Mouse (Mus musculus) liver, embryonic 15.5 days (tissue): ENCODE measurements at regions not wholly inside any gene's neighbourhood (a gene's known extent, or its start where the extent isn't known, plus 50 kb on each side); places are given as distances from the start of the nearest gene placed in this dataset.

Experiments
- ATAC-seq: fragments of 200-750 bp; cut with Nextera tagmentation; 2 replicates; pipeline ENCODE4 v1.8.0; 2017; ENCODE audit warnings: moderate number of reproducible peaks, mild to moderate bottlenecking, moderate library complexity; ENCODE audit not compliant: insufficient read depth
- H3K27ac ChIP-seq: fragments of 300-500 bp; sonication (generic); replicated peaks from 2 replicates; pipeline ENCODE4 v1.5.1; 2015; ENCODE audit warnings: mild to moderate bottlenecking, inconsistent platforms
- H3K27me3 ChIP-seq: fragments of 300-500 bp; sonication (generic); 2 replicates; pipeline ENCODE4 v1.6.1; 2015; ENCODE audit warnings: mild to moderate bottlenecking, inconsistent platforms
- H3K36me3 ChIP-seq: fragments of 300-500 bp; sonication (generic); replicated peaks from 2 replicates; pipeline ENCODE4 v1.6.1; 2015; ENCODE audit warnings: moderate library complexity, mild to moderate bottlenecking, inconsistent platforms
- H3K4me1 ChIP-seq: fragments of 300-500 bp; sonication (generic); replicated peaks from 2 replicates; pipeline ENCODE4 v1.6.1; 2015; ENCODE audit warnings: inconsistent platforms
- H3K4me2 ChIP-seq: fragments of 300-500 bp; sonication (generic); 2 replicates; pipeline ENCODE4 v1.6.1; 2015; ENCODE audit warnings: moderate library complexity, mild to moderate bottlenecking, inconsistent platforms
- H3K4me3 ChIP-seq: fragments of 300-500 bp; sonication (generic); replicated peaks from 2 replicates; pipeline ENCODE4 v1.5.1; 2015; ENCODE audit warnings: mild to moderate bottlenecking, inconsistent platforms
- H3K9ac ChIP-seq: fragments of 300-500 bp; sonication (generic); 2 replicates; pipeline ENCODE4 v1.6.1; 2015; ENCODE audit warnings: moderate library complexity, mild to moderate bottlenecking, inconsistent platforms
- H3K9me3 ChIP-seq: fragments of 300-500 bp; sonication (generic); replicated peaks from 2 replicates; pipeline ENCODE4 v1.6.1; 2016; ENCODE audit warnings: inconsistent platforms
- WGBS: fragments of 180-500 bp; shearing (Covaris S2); methylation state at CpG from one replicate; pipeline ENCODE4 v1.1.7; 2015; ENCODE audit warnings: mixed read lengths; ENCODE audit not compliant: insufficient replicate concordance; 5-methylcytosine and 5-hydroxymethylcytosine counted together

DNA sequence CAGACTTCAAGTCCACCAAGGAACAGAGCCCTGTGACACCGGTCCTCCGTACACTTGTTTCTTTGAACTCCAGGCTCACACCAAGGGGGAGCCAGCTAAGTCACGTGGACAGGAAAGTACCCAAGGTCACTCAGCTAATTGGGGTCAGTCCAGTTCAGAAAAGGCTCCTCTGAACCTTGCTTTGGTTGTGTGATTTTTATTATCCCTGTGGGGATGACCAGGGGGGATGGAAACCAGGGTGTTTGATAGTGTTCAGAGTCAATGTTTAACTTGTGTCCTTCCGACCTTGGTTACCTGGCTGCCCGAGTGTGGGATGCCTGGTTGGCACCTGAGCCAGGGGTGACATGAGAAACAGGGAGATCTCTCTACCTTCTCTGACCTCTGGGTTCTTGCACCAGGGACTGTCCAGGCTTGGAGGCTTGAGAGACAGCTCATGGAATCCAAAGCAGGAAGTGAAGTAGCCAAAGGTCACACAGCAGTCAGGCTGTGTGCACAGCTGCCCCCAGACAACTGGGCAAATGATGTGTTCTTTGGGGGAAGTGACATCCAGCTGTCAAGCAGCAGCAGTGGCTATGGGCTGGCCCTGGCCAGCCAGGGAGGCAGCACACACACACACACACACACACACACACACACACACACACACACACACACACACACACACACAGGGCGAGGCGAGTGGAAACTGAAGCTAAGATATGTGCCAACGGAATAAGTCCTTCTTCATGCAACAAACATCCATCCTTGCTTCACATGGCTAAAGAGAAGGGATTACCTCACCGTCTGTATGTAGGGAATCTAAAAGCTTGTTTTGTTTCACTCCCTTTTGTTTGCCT, 250.5 kb upstream of the Zmiz1 start:
- H3K4me3 ChIP-seq = no peak overlapping the region
- H3K9me3 ChIP-seq = no peaks in the 10 kb centered on the region
- ATAC-seq = peak; percentile 33; the same call in 1 of the 2 replicates
- H3K9ac ChIP-seq = no peak overlapping the region
- WGBS = 57% methylated on average over 9 of the region's 9 CpGs
- H3K4me1 ChIP-seq = peaks cover 15% of the 10 kb centered on the region
- H3K27me3 ChIP-seq = no peaks in the 10 kb centered on the region
- no peak overlapping the region; the same call in 1 of the 2 replicates for H3K27ac ChIP-seq
- H3K4me2 ChIP-seq = no peak overlapping the region
- no peaks in the 10 kb centered on the region for H3K36me3 ChIP-seq

DNA sequence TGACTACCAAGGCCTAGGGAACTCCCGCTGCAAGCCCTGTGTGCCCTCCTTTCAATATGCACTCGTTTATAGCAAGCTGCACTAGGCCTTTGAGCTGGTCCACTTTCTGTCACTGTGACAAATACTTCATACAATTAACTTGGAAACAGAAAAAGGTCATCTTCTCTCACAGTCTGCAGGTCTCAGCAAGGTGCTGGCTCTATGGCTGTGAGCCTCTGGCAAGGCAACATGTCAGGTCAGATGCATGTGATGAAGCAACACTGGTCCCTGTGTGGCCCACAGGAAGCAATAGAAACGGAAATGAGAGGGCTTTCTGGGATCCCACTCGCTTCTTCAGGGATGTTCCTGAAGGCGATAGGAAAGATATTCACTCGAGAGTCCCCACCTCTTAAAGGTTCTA, 245.9 kb upstream of the Zmiz1 start:
- 44% methylated on average over 6 of the region's 6 CpGs for WGBS
- H3K4me2 ChIP-seq = no peak overlapping the region
- no peaks in the 10 kb centered on the region for H3K27me3 ChIP-seq
- no peak overlapping the region for H3K27ac ChIP-seq
- no peak for ATAC-seq
- no peak overlapping the region for H3K4me3 ChIP-seq
- no peaks in the 10 kb centered on the region for H3K36me3 ChIP-seq
- H3K9ac ChIP-seq = no peak overlapping the region
- peaks cover under 1% of the 10 kb centered on the region; the same call in 1 of the 2 replicates for H3K4me1 ChIP-seq
- no peaks in the 10 kb centered on the region for H3K9me3 ChIP-seq

DNA sequence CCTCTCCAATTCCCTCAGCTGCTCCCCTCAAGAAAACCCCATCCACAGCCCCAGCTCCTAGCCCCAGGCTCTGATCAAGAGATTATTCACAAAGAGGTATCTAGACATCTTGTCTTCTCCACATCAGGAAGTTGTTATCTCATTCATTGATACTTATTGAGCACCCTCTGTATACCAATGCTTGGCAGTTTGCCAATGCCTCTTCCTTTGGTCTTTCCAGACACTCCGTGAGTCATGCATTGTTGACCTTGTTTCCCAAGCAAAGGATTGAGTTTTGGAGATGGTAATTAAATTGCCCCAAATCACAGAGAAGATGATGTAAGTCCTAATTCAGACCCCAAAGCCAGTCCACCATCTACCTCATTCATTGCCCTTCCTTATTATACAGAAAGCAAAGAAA, 235.9 kb upstream of the Zmiz1 start:
- Histone ChIP-seq H3K4me3 (no peak overlapping the region), H3K4me1 (0 out of 2 replicates have a peak, but pooled peaks cover 5% of the 10 kb centered on the region), H3K4me2 (no peak overlapping the region), H3K27ac (no peak overlapping the region), H3K27me3 (no peaks in the 10 kb centered on the region), H3K9ac (no peak overlapping the region), H3K9me3 (no peaks in the 10 kb centered on the region), H3K36me3 (no peaks in the 10 kb centered on the region)
- no peak for ATAC-seq
- WGBS = 56% methylated on average over 1 of the region's 1 CpGs

DNA sequence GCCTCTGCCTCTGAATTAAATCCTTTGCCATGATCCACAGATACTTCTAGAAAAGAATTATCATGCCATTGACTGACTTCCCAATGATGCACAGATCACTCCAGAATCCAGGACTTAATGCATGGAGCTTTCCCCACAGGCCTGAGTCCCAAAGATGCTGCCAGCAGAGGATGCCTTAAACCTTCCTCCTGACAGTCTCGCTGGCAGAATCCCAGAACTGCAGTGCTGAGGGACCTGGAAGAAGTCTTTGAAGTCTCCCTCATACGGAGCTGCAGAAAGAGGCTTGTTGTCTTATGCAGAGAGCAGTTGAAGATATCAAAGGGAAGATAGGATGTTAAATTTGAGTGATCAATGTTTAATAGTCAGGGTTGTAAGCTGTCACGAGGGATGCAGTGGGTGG, 233.8 kb upstream of the Zmiz1 start:
- no peak for ATAC-seq
- Histone ChIP-seq H3K9ac (no peak overlapping the region), H3K9me3 (no peaks in the 10 kb centered on the region)

DNA sequence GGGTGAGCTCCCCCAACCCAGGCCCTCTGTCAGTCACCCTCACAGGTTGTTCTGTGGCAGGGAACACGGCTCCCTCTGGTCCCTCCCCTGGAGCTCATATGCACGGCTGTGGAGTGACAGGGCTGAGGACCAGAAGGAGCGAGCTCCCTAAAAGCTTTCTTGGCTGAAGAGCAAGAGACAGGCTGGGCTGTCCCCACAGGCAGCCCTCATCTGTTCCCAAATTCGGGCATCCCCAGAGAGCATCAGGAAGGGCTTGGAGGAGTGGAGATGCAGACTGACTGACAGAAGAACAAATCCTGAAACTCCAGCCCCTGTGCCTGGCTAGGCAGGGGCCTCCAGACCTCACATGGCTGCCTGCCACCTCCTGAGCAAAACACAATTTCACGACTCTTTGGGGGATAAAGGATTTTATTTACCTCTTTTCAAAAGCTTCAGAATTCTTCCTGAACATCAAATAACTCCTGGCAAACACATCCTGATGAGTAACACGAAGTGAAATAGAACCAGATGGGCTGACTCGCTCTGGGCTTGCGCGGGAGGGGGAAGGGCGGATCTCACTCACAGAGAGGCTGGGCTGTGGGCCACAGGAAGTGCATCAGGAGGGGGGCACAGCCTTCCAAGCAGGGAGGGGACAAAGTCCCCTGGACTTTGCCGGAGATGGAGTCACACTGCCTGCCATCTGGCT, 232.7 kb upstream of the Zmiz1 start:
- Histone ChIP-seq H3K36me3 (no peaks in the 10 kb centered on the region), H3K27ac (0 out of 2 replicates have a peak overlapping the region, but pooled peaks have one; percentile 19), H3K4me3 (no peak overlapping the region), H3K4me2 (peak overlapping the region; percentile 25), H3K4me1 (0 out of 2 replicates have a peak, but pooled peaks cover 5% of the 10 kb centered on the region), H3K27me3 (no peaks in the 10 kb centered on the region), H3K9ac (no peak overlapping the region), H3K9me3 (no peaks in the 10 kb centered on the region)
- WGBS = 16% methylated on average over 11 of the region's 11 CpGs
- ATAC-seq = peak; percentile 68

More for the DNA sequence above, 233.8 kb upstream of the Zmiz1 start:
- H3K4me3 ChIP-seq = no peak overlapping the region
- 53% methylated on average over 3 of the region's 3 CpGs for WGBS
- H3K4me1 ChIP-seq = 0 out of 2 replicates have a peak, but pooled peaks cover 5% of the 10 kb centered on the region
- H3K36me3 ChIP-seq = no peaks in the 10 kb centered on the region
- no peak overlapping the region for H3K4me2 ChIP-seq
- no peak overlapping the region for H3K27ac ChIP-seq
- no peaks in the 10 kb centered on the region for H3K27me3 ChIP-seq

DNA sequence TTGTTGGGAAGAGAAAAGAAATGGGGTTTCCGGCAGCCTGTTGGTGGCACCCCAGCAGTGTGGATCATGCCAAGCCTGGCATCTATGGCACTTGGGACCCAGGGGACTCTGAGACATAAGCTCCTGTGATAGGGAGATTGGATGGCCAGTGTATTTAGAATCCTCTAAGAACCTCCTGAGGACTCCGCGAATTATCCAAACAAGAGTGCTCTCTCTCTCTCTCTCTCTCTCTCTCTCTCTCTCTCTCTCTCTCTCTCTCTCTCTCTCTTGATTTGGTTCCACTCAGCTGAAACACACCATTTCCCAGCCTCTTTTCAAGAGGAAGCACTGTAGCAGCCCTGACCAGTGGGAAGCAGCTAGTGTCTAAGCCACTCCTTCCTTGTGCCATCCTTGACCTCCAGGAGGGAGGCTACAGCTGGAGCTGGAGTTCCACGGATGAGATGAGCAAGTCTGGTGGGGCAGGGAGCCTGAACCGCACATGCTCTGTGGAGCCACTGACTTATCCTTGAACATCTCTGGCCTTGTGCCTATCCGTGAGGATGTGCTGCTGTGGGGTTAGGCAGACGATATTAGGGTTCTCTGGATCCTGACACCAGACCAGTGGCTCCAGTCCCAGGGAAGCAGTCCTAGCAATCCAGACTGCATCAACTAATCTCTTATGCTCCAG, 232.0 kb upstream of the Zmiz1 start:
- Histone ChIP-seq H3K4me3 (no peak overlapping the region), H3K36me3 (no peaks in the 10 kb centered on the region), H3K27ac (0 out of 2 replicates have a peak overlapping the region, but pooled peaks have one; percentile 19), H3K9ac (no peak overlapping the region), H3K27me3 (no peaks in the 10 kb centered on the region), H3K4me2 (peak overlapping the region; percentile 25), H3K9me3 (no peaks in the 10 kb centered on the region), H3K4me1 (0 out of 2 replicates have a peak, but pooled peaks cover 5% of the 10 kb centered on the region)
- no peak for ATAC-seq
- WGBS = 49% methylated on average over 7 of the region's 7 CpGs

DNA sequence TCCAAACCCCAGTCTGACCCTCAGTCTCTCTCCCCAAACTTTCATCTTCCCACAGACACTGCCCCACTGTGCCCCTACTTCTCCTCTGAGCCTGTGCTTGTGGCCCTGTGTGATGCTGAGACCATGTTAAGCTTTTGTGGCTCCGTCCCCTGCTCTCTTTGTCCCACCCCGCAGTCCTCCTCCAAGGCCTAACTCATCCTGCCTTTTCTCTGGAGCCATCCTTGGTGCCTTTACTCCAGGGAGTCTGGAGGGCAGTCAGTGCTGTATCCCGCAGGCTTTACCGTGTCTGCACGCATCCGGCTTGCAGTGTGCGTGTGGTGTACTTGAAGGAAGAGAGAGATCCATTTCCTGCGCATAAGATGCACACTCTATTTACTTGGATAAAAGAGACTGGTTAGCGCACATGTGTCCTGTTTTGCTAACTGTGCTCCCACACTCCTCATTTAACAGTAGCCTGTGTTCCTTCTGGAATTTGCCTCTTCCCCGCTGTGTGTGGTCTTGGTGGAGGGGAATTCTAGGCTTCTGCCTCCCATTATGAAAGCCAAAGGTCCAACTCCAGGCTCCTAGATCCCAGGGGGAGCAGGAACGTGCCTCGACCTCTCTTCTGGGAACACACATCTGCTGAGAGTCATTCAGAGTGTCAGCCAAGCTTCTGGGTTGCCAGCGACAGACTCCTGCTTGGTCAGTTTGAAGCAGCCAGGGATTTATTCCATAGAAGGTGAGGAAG, 230.5 kb upstream of the Zmiz1 start:
- Histone ChIP-seq H3K4me1 (0 out of 2 replicates have a peak, but pooled peaks cover 5% of the 10 kb centered on the region), H3K9ac (no peak overlapping the region), H3K36me3 (no peaks in the 10 kb centered on the region), H3K9me3 (no peaks in the 10 kb centered on the region), H3K4me2 (no peak overlapping the region), H3K27ac (no peak overlapping the region), H3K4me3 (no peak overlapping the region), H3K27me3 (no peaks in the 10 kb centered on the region)
- ATAC-seq = no peak
- WGBS = 72% methylated on average over 13 of the region's 13 CpGs

DNA sequence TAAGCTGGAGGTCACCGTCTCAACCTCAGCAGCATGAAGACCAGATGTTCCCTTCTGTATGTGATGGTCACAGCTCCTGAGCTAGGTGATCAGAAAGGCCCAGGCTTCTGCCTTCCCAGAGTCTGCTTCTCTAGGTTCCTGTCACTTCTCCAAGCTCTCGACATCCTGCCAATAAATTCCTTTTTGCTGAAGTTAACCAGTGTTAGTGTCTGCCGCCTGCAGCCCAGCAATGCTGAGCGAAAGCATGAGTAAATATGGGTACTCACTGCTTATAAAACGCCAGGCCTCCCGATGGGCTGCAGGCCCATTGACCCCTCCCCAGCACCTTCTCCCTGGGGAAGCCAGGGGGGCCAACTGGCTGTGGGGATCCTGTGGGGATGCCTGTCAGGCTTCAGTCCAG, 229.4 kb upstream of the Zmiz1 start:
- Histone ChIP-seq H3K27me3 (no peaks in the 10 kb centered on the region), H3K36me3 (no peaks in the 10 kb centered on the region), H3K9me3 (no peaks in the 10 kb centered on the region), H3K9ac (no peak overlapping the region), H3K4me3 (no peak overlapping the region), H3K27ac (no peak overlapping the region), H3K4me1 (0 out of 2 replicates have a peak, but pooled peaks cover 5% of the 10 kb centered on the region), H3K4me2 (no peak overlapping the region)
- 43% methylated on average over 6 of the region's 6 CpGs for WGBS
- no peak for ATAC-seq

DNA sequence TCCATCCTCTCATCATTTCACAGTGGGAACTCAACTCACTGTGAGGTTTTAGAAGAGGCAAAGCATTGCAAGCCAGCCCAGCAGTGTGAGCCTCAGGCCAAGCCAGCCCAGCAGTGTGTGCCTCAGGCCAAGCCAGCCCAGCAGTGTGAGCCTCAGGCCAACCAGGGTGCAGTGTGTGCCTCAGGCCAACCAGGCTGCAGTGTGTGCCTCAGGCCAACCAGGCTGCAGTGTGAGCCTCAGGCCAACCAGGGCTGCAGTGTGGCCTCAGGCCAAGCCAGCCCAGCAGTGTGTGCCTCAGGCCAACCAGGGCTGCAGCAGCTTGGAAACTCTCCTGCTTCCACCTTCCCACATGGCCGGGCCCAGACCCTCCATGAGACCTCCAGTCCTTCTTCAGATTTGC, 227.1 kb upstream of the Zmiz1 start:
- WGBS = 35% methylated on average over 1 of the region's 1 CpGs
- ATAC-seq = peak; percentile 72
- H3K4me1 ChIP-seq = no peaks in the 10 kb centered on the region
- no peak overlapping the region for H3K4me2 ChIP-seq
- H3K9me3 ChIP-seq = no peaks in the 10 kb centered on the region
- H3K27ac ChIP-seq = no peak overlapping the region
- no peaks in the 10 kb centered on the region for H3K36me3 ChIP-seq
- H3K4me3 ChIP-seq = no peak overlapping the region
- no peaks in the 10 kb centered on the region for H3K27me3 ChIP-seq
- no peak overlapping the region for H3K9ac ChIP-seq

DNA sequence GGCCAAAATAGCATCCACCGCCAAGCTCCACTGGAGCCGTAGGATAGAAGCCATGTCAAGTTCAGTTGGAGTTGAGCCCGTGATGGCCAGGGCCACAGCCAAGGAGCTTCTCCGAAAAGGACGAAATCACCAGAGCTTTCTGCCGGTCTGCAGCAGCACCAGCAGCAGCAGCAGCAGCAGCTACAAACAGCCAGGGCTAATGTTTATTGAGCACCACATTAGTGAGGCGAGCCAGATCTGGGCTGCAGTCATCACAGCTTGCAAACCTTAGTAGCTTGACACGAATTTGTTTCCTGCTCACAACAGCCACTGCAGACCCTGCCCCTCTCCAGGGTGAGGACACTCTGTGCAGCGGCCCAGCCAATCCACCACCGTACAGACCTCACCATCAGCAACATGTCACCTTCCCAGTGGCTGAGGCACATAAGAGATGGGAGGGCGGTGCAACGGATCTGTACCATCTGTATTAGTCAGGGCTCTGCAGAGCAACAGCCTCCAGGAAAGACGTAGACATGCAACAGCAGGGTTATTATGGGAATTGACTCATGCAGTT, 222.5 kb upstream of the Zmiz1 start:
- H3K9me3 ChIP-seq = no peaks in the 10 kb centered on the region
- H3K4me1 ChIP-seq = no peaks in the 10 kb centered on the region
- no peaks in the 10 kb centered on the region for H3K36me3 ChIP-seq
- 62% methylated on average over 13 of the region's 13 CpGs for WGBS
- no peak overlapping the region for H3K27ac ChIP-seq
- no peak overlapping the region for H3K9ac ChIP-seq
- H3K27me3 ChIP-seq = no peaks in the 10 kb centered on the region
- no peak for ATAC-seq
- H3K4me2 ChIP-seq = no peak overlapping the region
- H3K4me3 ChIP-seq = no peak overlapping the region
